Mouse (Mus musculus) embryonic facial prominence, embryonic 14.5 days (tissue): ENCODE results near the gene Mettl26. TPM values are rescaled to one million over a fixed set of nuclear protein-coding genes. Genes with fewer than 3 reads are reported as not detected.

Source experiments
- ATAC-seq: fragments of 200-750 bp; cut with Nextera tagmentation; 2 replicates; pipeline ENCODE4 v1.8.0; 2017; ENCODE audit warnings: low read depth, moderate number of reproducible peaks, moderate TSS enrichment
- DNase-seq: peaks from one replicate; pipeline ENCODE4 v3.0.0-alpha.2; 2015; ENCODE audit warnings: low spot score
- H3K27ac ChIP-seq: fragments of 300-500 bp; sonication (generic); replicated peaks from 2 replicates; pipeline ENCODE4 v1.5.1; 2014; ENCODE audit warnings: low read depth, mild to moderate bottlenecking, low read length, moderate library complexity
- H3K27me3 ChIP-seq: fragments of 300-500 bp; sonication (generic); replicated peaks from 2 replicates; pipeline ENCODE4 v1.6.1; 2014; ENCODE audit warnings: low read length; ENCODE audit not compliant: control insufficient read depth, insufficient read depth
- H3K36me3 ChIP-seq: fragments of 300-500 bp; sonication (generic); 2 replicates; pipeline ENCODE4 v1.6.1; 2014; ENCODE audit warnings: low read length, mixed read lengths; ENCODE audit not compliant: control insufficient read depth, insufficient read depth
- H3K4me1 ChIP-seq: fragments of 300-500 bp; sonication (generic); 2 replicates; pipeline ENCODE4 v1.6.1; 2014; ENCODE audit warnings: antibody characterized with exemption, low read length; ENCODE audit not compliant: control insufficient read depth, insufficient read depth
- H3K4me2 ChIP-seq: fragments of 300-500 bp; sonication (generic); 2 replicates; pipeline ENCODE4 v1.6.1; 2014; ENCODE audit warnings: low read depth, mild to moderate bottlenecking, low read length, moderate library complexity, mixed read lengths
- H3K4me3 ChIP-seq: fragments of 300-500 bp; sonication (generic); 2 replicates; pipeline ENCODE4 v1.5.1; 2014; ENCODE audit warnings: low read depth, mild to moderate bottlenecking, low read length
- H3K9ac ChIP-seq: fragments of 300-500 bp; sonication (generic); 2 replicates; pipeline ENCODE4 v1.6.1; 2014; ENCODE audit warnings: low read depth, mild to moderate bottlenecking, low read length, moderate library complexity, mixed read lengths
- H3K9me3 ChIP-seq: fragments of 300-500 bp; sonication (generic); 2 replicates; pipeline ENCODE4 v1.6.1; 2016; ENCODE audit warnings: low read length; ENCODE audit not compliant: control insufficient read depth
- WGBS: fragments of 180-500 bp; shearing (Covaris S2); extraction: QIAGEN DNeasy Blood & Tissue Kit; methylation state at CpG from one replicate; pipeline ENCODE4 v1.1.7; 2014; 5-methylcytosine and 5-hydroxymethylcytosine counted together
- polyA plus RNA-seq: library from polyadenylated mRNA; unstranded; fragments of >200 nt; fragmentation: Nextera tagmentation; extraction: Ambion mirVana; gene quantifications from 2 replicates; pipeline ENCODE4 v1.2.1, GENCODE M21; 2014

Mettl26 gene
- polyA plus RNA-seq, 1 experiment from 2014 or later = 40.6 TPM

- Histone ChIP-seq H3K4me1 (peaks cover 8% of the 10 kb centered on the region), H3K36me3 (no peaks in the 10 kb centered on the region), H3K4me3 (peak overlapping the region; percentile 70), H3K27me3 (no peaks in the 10 kb centered on the region), H3K9me3 (no peaks in the 10 kb centered on the region), H3K4me2 (peak overlapping the region; percentile 93), H3K27ac (peak overlapping the region; percentile 90), H3K9ac (peak overlapping the region; percentile 89)
- DNase-seq = no peak
- peak; percentile 26; the same call in 1 of the 2 replicates for ATAC-seq
- WGBS = 6% methylated on average over 6 of the region's 6 CpGs
These were observed 12.9 kb upstream of the Mettl26 start for GRCm38 (mm10) chr17:25861704-25862612.

GRCm38 (mm10) chr17:25863681-25864080, 11.2 kb upstream of the Mettl26 start:
- WGBS = 80% methylated on average over 6 of the region's 6 CpGs
- H3K27ac ChIP-seq = no peak overlapping the region
- H3K27me3 ChIP-seq = no peaks in the 10 kb centered on the region
- H3K4me1 ChIP-seq = peaks cover 14% of the 10 kb centered on the region
- no peak for DNase-seq
- no peak overlapping the region for H3K4me2 ChIP-seq
- no peaks in the 10 kb centered on the region for H3K36me3 ChIP-seq
- no peak overlapping the region for H3K9ac ChIP-seq
- ATAC-seq = no peak
- no peaks in the 10 kb centered on the region for H3K9me3 ChIP-seq
- H3K4me3 ChIP-seq = no peak overlapping the region

- Histone ChIP-seq H3K36me3 (no peaks in the 10 kb centered on the region), H3K27me3 (no peaks in the 10 kb centered on the region), H3K9ac (no peak overlapping the region), H3K4me2 (no peak overlapping the region), H3K27ac (no peak overlapping the region), H3K9me3 (no peaks in the 10 kb centered on the region), H3K4me3 (no peak overlapping the region), H3K4me1 (peaks cover 14% of the 10 kb centered on the region)
- 93% methylated on average over 10 of the region's 14 CpGs for WGBS
- ATAC-seq = no peak
- DNase-seq = no peak
These were observed 10.6 kb upstream of the Mettl26 start for GRCm38 (mm10) chr17:25864311-25864710.

DNA sequence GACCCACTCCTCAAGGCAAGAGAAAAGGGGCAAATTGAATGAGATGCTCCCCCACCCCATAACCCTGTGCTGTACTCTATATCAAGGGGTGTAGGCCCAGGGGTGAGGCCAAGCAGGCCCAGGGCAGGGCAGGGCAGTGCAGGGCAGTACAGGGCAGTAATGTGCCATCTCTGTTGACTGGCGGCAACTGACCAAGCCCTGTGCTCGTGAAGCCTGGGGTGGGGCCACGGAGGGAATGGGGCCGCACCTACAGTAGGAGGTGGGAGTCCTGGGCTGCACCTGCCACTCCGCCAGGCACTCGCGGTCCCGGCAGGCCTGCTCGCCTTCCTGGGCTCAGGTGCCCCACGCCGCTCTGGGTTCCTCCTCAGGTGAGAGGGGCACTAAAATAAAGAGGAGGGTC, 9.6 kb upstream of the Mettl26 start:
- DNase-seq (no peak), ATAC-seq (no peak)
- H3K4me3 ChIP-seq = no peak overlapping the region
- H3K27me3 ChIP-seq = no peaks in the 10 kb centered on the region
- H3K9me3 ChIP-seq = no peaks in the 10 kb centered on the region
- H3K36me3 ChIP-seq = no peaks in the 10 kb centered on the region
- WGBS = 92% methylated on average over 11 of the region's 11 CpGs
- H3K4me1 ChIP-seq = peaks cover 14% of the 10 kb centered on the region
- H3K9ac ChIP-seq = no peak overlapping the region
- no peak overlapping the region for H3K27ac ChIP-seq
- no peak overlapping the region for H3K4me2 ChIP-seq

GRCm38 (mm10) chr17:25866172-25866571, 8.7 kb upstream of the Mettl26 start:
- H3K4me1 ChIP-seq = peaks cover 6% of the 10 kb centered on the region; the same call in 1 of the 2 replicates
- no peaks in the 10 kb centered on the region for H3K27me3 ChIP-seq
- 81% methylated on average over 3 of the region's 3 CpGs for WGBS
- H3K4me2 ChIP-seq = no peak overlapping the region
- no peak overlapping the region for H3K4me3 ChIP-seq
- H3K36me3 ChIP-seq = no peaks in the 10 kb centered on the region
- no peak overlapping the region for H3K27ac ChIP-seq
- ATAC-seq (no peak), DNase-seq (no peak)
- no peaks in the 10 kb centered on the region for H3K9me3 ChIP-seq
- H3K9ac ChIP-seq = no peak overlapping the region

DNA sequence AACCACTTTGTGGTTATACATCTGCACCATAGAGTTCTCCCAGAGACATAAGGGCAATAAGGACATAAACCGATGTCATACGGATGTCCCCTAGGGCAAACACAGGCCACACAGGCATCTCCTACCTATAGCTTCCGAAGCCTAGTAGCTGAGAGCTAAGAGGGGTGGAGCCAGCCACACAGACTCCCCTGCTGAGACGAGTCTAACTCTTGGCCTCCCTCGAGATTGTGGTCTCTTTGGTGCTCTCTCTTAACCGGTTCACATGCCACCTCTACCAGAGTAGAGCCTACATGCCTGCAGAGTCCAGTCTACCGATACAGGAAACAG, 7.4 kb upstream of the Mettl26 start:
- Histone ChIP-seq H3K4me1 (peaks cover 6% of the 10 kb centered on the region; the same call in 1 of the 2 replicates), H3K4me3 (peak overlapping the region; percentile 77), H3K9me3 (no peaks in the 10 kb centered on the region), H3K4me2 (peak overlapping the region; percentile 99), H3K27ac (no peak overlapping the region), H3K36me3 (no peaks in the 10 kb centered on the region), H3K27me3 (no peaks in the 10 kb centered on the region), H3K9ac (peak overlapping the region; percentile 67; the same call in 1 of the 2 replicates)
- WGBS = 13% methylated on average over 7 of the region's 7 CpGs
- no peak for DNase-seq
- ATAC-seq = no peak

GRCm38 (mm10) chr17:25867836-25868600, 6.9 kb upstream of the Mettl26 start:
- peak overlapping the region; percentile 99 for H3K4me2 ChIP-seq
- H3K27ac ChIP-seq = no peak overlapping the region
- H3K36me3 ChIP-seq = no peaks in the 10 kb centered on the region
- peak; percentile 53 for ATAC-seq
- H3K27me3 ChIP-seq = no peaks in the 10 kb centered on the region
- peak overlapping the region; percentile 67 for H3K9ac ChIP-seq
- peak overlapping the region; percentile 77 for H3K4me3 ChIP-seq
- DNase-seq = no peak
- peaks cover 6% of the 10 kb centered on the region; the same call in 1 of the 2 replicates for H3K4me1 ChIP-seq
- H3K9me3 ChIP-seq = no peaks in the 10 kb centered on the region
- WGBS = 0% methylated on average over 26 of the region's 42 CpGs

GRCm38 (mm10) chr17:25868601-25869191, 6.2 kb upstream of the Mettl26 start, which contains the start of gene Mcrip2:
Gene Mcrip2 (minus strand): TSS chr17:25868764.
- H3K9ac ChIP-seq = peak within 1 kb of the TSS; percentile 67
- WGBS = 0% methylated on average over 20 of the region's 24 CpGs
- no peaks in the 10 kb centered on the region for H3K9me3 ChIP-seq
- H3K27ac ChIP-seq = peak within 1 kb of the TSS; percentile 35
- no peaks in the 10 kb centered on the region for H3K27me3 ChIP-seq
- ATAC-seq (peak; percentile 93), DNase-seq (peak; percentile 91)
- peak within 1 kb of the TSS; percentile 99 for H3K4me2 ChIP-seq
- H3K4me1 ChIP-seq = peaks cover 6% of the 10 kb centered on the region; the same call in 1 of the 2 replicates
- no peaks in the 10 kb centered on the region for H3K36me3 ChIP-seq
- peak within 1 kb of the TSS; percentile 77 for H3K4me3 ChIP-seq
